Mouse (Mus musculus) embryonic facial prominence, embryonic 13.5 days (tissue): ENCODE measurements at regions not wholly inside any gene's neighbourhood (a gene's known extent, or its start where the extent isn't known, plus 50 kb on each side); places are given as distances from the start of the nearest gene placed in this dataset. TPM values are rescaled to one million over a fixed set of nuclear protein-coding genes. Genes with fewer than 3 reads are reported as not detected.
"Not testable (repeated sequence)": the region's sequence is repeated elsewhere in the genome, so short reads cannot be mapped to it uniquely, and the experiment has no call there.

Experiments
- ATAC-seq: fragments of 200-750 bp; cut with Nextera tagmentation; 2 replicates; pipeline ENCODE4 v1.8.0; 2017; ENCODE audit warnings: low read depth; ENCODE audit not compliant: insufficient number of reproducible peaks, insufficient read depth, low FRiP score, low TSS enrichment
- H3K27ac ChIP-seq: fragments of 300-500 bp; sonication (generic); 2 replicates; pipeline ENCODE4 v1.5.1; 2015; ENCODE audit warnings: moderate library complexity, mild to moderate bottlenecking, inconsistent platforms
- H3K27me3 ChIP-seq: fragments of 300-500 bp; sonication (generic); 2 replicates; pipeline ENCODE4 v1.6.1; 2015; ENCODE audit warnings: mild to moderate bottlenecking, inconsistent platforms
- H3K36me3 ChIP-seq: fragments of 300-500 bp; sonication (generic); 2 replicates; pipeline ENCODE4 v1.6.1; 2015; ENCODE audit warnings: mild to moderate bottlenecking, inconsistent platforms
- H3K4me1 ChIP-seq: fragments of 300-500 bp; sonication (generic); 2 replicates; pipeline ENCODE4 v1.6.1; 2015; ENCODE audit warnings: inconsistent platforms
- H3K4me2 ChIP-seq: fragments of 300-500 bp; sonication (generic); 2 replicates; pipeline ENCODE4 v1.6.1; 2015; ENCODE audit warnings: moderate library complexity, mild to moderate bottlenecking, inconsistent platforms
- H3K4me3 ChIP-seq: fragments of 300-500 bp; sonication (generic); 2 replicates; pipeline ENCODE4 v1.5.1; 2015; ENCODE audit warnings: mild to moderate bottlenecking, inconsistent platforms
- H3K9ac ChIP-seq: fragments of 300-500 bp; sonication (generic); 2 replicates; pipeline ENCODE4 v1.6.1; 2015; ENCODE audit warnings: mild to moderate bottlenecking, inconsistent platforms
- H3K9me3 ChIP-seq: fragments of 300-500 bp; sonication (generic); 2 replicates; pipeline ENCODE4 v1.6.1; 2016; ENCODE audit warnings: inconsistent platforms
- WGBS: fragments of 180-500 bp; shearing (Covaris S2); methylation state at CpG from one replicate; pipeline ENCODE4 v1.1.7; 2015; ENCODE audit warnings: mixed read lengths; 5-methylcytosine and 5-hydroxymethylcytosine counted together
- microRNA-seq: library from miRNA; unstranded; fragments of <30 nt; microRNA quantifications from one replicate; pipeline ENCODE4, GENCODE M21; 2016

DNA sequence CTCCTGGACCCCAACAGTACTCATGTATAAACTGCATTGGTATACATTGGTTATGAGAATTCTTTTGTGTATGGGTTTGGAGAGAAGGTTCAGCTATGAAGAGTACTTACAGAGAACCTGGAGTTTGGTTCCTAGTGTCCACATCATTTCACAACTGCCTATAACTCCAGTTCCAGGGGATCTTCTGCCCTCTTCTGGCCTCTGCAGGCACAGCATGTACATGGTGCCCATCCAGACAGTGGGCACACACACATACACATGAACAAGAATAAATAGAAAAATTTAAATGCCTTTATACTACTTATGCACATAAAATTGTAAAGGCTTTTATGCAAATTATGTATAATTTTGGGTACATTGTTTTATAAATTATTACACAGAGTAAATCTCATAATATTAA is 59.9 kb upstream of the Spon1 start:
- Histone ChIP-seq H3K4me2 (no peak overlapping the region), H3K9ac (no peak overlapping the region), H3K36me3 (no peaks in the 10 kb centered on the region), H3K9me3 (no peaks in the 10 kb centered on the region), H3K4me1 (no peaks in the 10 kb centered on the region), H3K27ac (no peak overlapping the region), H3K4me3 (no peak overlapping the region), H3K27me3 (no peaks in the 10 kb centered on the region)
- ATAC-seq, result no peak

DNA sequence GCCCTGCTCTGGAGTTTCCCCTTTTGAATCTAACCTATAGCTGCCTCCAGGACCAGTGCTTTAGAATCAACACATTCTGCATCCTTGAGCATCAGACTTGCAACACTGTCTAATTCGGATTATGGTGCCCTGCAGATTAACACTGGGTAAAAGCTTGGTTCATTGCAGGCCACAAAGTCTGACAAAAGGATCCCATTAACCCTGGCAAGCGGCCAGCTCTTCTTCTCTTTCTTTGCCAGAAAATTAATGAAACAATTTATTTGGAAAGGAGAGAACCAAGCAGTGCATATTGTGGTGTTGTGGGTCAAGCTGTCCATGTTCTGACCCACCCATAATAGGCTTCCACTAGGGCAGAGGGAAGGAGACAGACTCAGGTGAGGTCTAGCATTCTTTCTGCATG is 58.2 kb upstream of the Spon1 start:
- Histone ChIP-seq H3K9me3 (no peaks in the 10 kb centered on the region), H3K9ac (no peak overlapping the region), H3K27me3 (no peaks in the 10 kb centered on the region), H3K36me3 (no peaks in the 10 kb centered on the region), H3K4me3 (no peak overlapping the region), H3K27ac (no peak overlapping the region), H3K4me1 (no peaks in the 10 kb centered on the region), H3K4me2 (no peak overlapping the region)
- WGBS, result 74% methylated on average over 2 of the region's 2 CpGs
- ATAC-seq, result no peak

DNA sequence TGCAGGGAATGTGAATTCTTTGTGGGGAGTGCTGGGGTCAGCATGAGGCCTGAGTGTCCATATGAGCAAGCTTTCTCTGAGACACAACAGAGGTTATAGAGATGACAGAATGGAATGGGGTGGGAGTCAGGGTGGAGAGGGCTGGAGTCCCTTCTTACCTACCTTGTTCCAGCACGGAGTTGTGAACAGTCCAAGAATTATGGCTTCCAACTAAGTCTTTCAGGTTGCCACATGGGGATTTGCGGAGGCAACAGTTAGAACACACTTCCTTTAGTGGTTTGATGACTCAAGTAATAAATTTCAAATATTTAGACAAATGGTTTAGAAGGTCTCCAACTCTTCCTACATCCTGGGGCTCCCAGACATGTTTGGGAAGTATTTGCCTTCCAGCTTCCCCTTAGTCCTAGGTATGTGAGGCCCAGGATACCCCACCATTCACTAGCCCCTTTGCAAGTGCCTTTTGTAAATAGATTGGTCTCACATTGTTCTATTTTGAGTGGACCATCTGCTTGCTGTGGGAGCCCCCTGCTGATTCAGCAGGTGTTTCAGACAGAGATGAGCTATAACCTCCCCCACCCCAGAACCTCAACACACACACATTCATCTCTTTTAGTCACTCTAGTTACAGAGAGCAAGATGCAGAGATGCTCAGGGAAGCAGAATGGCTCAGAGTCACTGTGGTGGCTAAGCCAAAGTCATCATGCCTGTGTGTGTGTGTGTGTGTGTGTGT is 55.1 kb upstream of the Spon1 start:
- no peak overlapping the region for H3K4me2 ChIP-seq
- WGBS, result 92% methylated on average over 2 of the region's 2 CpGs

GRCm38 (mm10) chr7:113711356-113711755 is 54.4 kb upstream of the Spon1 start:
- H3K9me3 ChIP-seq, H3K27ac ChIP-seq, H3K36me3 ChIP-seq, H3K9ac ChIP-seq, H3K27me3 ChIP-seq, H3K4me2 ChIP-seq, ATAC-seq, H3K4me1 ChIP-seq, H3K4me3 ChIP-seq: not testable (repeated sequence)
- WGBS, result 68% methylated on average over 3 of the region's 3 CpGs

More for the DNA sequence above, 55.1 kb upstream of the Spon1 start:
- Histone ChIP-seq H3K27me3 (no peaks in the 10 kb centered on the region), H3K9ac (no peak overlapping the region), H3K4me3 (no peak overlapping the region), H3K9me3 (no peaks in the 10 kb centered on the region), H3K36me3 (no peaks in the 10 kb centered on the region), H3K27ac (no peak overlapping the region), H3K4me1 (no peaks in the 10 kb centered on the region)
- ATAC-seq, result no peak

Small RNAs in the stretch of these regions (microRNA-seq; reads per million reads assigned to microRNA genes)
- gene Gm23700, result not detected
